Mouse (Mus musculus) layer of hippocampus, adult 2 months (tissue): ENCODE data around the gene Synj2. TPM values are rescaled to one million over a fixed set of nuclear protein-coding genes. Genes with fewer than 3 reads are reported as not detected.

Source experiments
- DNase-seq, 2 experiments: peaks; one replicate each; pipeline ENCODE4 v3.0.0; 2022; ENCODE audit warnings: low spot score in 2 of 2
- H3K27ac ChIP-seq: fragments of 200-600 bp; 2 replicates; pipeline ENCODE4 v1.8.1; 2022
- H3K4me3 ChIP-seq: fragments of 200-600 bp; 2 replicates; pipeline ENCODE4 v1.8.1; 2022; ENCODE audit warnings: mild to moderate bottlenecking
- CTCF ChIP-seq: fragments of 200-600 bp; conservative IDR thresholded peaks from 2 replicates; pipeline ENCODE4 v1.8.1; 2022; ENCODE audit warnings: antibody characterized with exemption, mild to moderate bottlenecking, moderate library complexity
- total RNA-seq, 2 experiments: library from RNA; stranded (reverse); gene quantifications; 2 replicates each; pipeline ENCODE4 v1.2.3; 2021

The Synj2 gene
- total RNA-seq, 2 experiments from 2014 or later: 54.1 to 62.2 TPM

GRCm38 (mm10) chr17:5940792-5941191 is 288 bp upstream of the Synj2 start:
- DNase-seq: peak; percentile 64 to 75
- H3K4me3 ChIP-seq: peak overlapping the region; percentile 45
- peak; percentile 78 for TF ChIP-seq CTCF
- peak overlapping the region; percentile 24; the same call in 1 of the 2 replicates for H3K27ac ChIP-seq

- Histone ChIP-seq H3K4me3 (peak overlapping the region; percentile 65), H3K27ac (peak overlapping the region; percentile 84)
- DNase-seq: no peak
- no peak for TF ChIP-seq CTCF
Measured at GRCm38 (mm10) chr17:5942156-5942555, 1.1 kb downstream of the Synj2 start.

GRCm38 (mm10) chr17:5943053-5943452 is 2.0 kb downstream of the Synj2 start:
- TF ChIP-seq CTCF: no peak

GRCm38 (mm10) chr17:5947039-5947438 is 6.0 kb downstream of the Synj2 start:
- no peak overlapping the region for H3K27ac ChIP-seq
- DNase-seq: no peak
- no peak overlapping the region for H3K4me3 ChIP-seq
- TF ChIP-seq CTCF: no peak

More at GRCm38 (mm10) chr17:5943053-5943452, 2.0 kb downstream of the Synj2 start:
- no peak for DNase-seq
- Histone ChIP-seq H3K27ac (peak overlapping the region; percentile 84; the same call in 1 of the 2 replicates), H3K4me3 (no peak overlapping the region; the same call in 1 of the 2 replicates)

GRCm38 (mm10) chr17:5952455-5952854 is 11.4 kb downstream of the Synj2 start:
- no peak for DNase-seq
- no peak for TF ChIP-seq CTCF
- Histone ChIP-seq H3K4me3 (no peak overlapping the region), H3K27ac (no peak overlapping the region)

GRCm38 (mm10) chr17:5956350-5957000 is 15.4 kb downstream of the Synj2 start:
- no peak for DNase-seq
- no peak for TF ChIP-seq CTCF
- peak overlapping the region; percentile 78 for H3K27ac ChIP-seq

GRCm38 (mm10) chr17:5957097-5957496 is 16.0 kb downstream of the Synj2 start:
- H3K4me3 ChIP-seq: no peak overlapping the region
- TF ChIP-seq CTCF: no peak
- DNase-seq: no peak
- H3K27ac ChIP-seq: peak overlapping the region; percentile 78

More at GRCm38 (mm10) chr17:5956350-5957000, 15.4 kb downstream of the Synj2 start:
- no peak overlapping the region for H3K4me3 ChIP-seq

- Histone ChIP-seq H3K4me3 (no peak overlapping the region), H3K27ac (peak overlapping the region; percentile 78; the same call in 1 of the 2 replicates)
- DNase-seq: no peak
- no peak for TF ChIP-seq CTCF
Measured at GRCm38 (mm10) chr17:5958229-5958628, 17.1 kb downstream of the Synj2 start.

- TF ChIP-seq CTCF: no peak
- no peak for DNase-seq
- H3K4me3 ChIP-seq: no peak overlapping the region
- peak overlapping the region; percentile 48; the same call in 1 of the 2 replicates for H3K27ac ChIP-seq
Measured at GRCm38 (mm10) chr17:5958636-5959035, 17.6 kb downstream of the Synj2 start.

GRCm38 (mm10) chr17:5959096-5959495 is 18.0 kb downstream of the Synj2 start:
- TF ChIP-seq CTCF: no peak
- no peak overlapping the region for H3K4me3 ChIP-seq
- H3K27ac ChIP-seq: peak overlapping the region; percentile 48; the same call in 1 of the 2 replicates
- DNase-seq: no peak

GRCm38 (mm10) chr17:5959802-5960201 is 18.7 kb downstream of the Synj2 start:
- H3K27ac ChIP-seq: peak overlapping the region; percentile 36; the same call in 1 of the 2 replicates
- no peak for TF ChIP-seq CTCF

GRCm38 (mm10) chr17:5963766-5964165 is 22.7 kb downstream of the Synj2 start:
- no peak overlapping the region for H3K4me3 ChIP-seq
- TF ChIP-seq CTCF: no peak
- no peak for DNase-seq
- no peak overlapping the region for H3K27ac ChIP-seq

More at GRCm38 (mm10) chr17:5959802-5960201, 18.7 kb downstream of the Synj2 start:
- no peak overlapping the region for H3K4me3 ChIP-seq
- DNase-seq: no peak

GRCm38 (mm10) chr17:5965084-5965781 is 24.2 kb downstream of the Synj2 start:
- Histone ChIP-seq H3K4me3 (no peak overlapping the region), H3K27ac (peak overlapping the region; percentile 64; the same call in 1 of the 2 replicates)
- DNase-seq: no peak
- no peak for TF ChIP-seq CTCF
